Mouse (Mus musculus): ENCODE results near the gene Pfkp.

Gene Pfkp

GRCm38 (mm10) chr13:6602786-6603409 lies 45.7 kb downstream of the Pfkp start:
- DNase-seq (ENCODE audit: low read depth), result no peak

- no peak for DNase-seq (ENCODE audit: low read depth)
These were observed 46.9 kb downstream of the Pfkp start for GRCm38 (mm10) chr13:6601676-6602075.

DNA sequence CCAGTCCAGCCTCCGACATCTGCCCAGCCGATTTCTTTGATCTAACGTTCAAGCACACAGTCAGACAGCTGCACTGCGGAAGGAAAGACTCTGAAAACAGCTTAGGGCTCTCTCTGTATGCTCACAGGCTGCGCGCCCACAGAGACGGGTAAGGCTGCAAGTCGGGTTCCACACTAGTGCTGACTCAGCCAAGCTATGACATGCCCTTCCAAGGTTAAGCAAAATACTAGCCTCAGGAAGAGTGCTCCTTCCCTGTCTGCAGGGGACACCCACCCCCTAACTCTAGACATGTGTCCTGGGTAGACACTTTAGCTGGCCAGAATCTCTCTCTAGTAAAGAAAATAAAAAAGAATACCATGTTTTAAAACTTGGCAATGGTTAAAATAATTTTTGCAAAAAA lies 48.0 kb downstream of the Pfkp start:
- DNase-seq (ENCODE audit: low read depth), result no peak

- no peak for DNase-seq (ENCODE audit: low read depth)
These were observed 50.8 kb downstream of the Pfkp start for GRCm38 (mm10) chr13:6597801-6598200.

DNA sequence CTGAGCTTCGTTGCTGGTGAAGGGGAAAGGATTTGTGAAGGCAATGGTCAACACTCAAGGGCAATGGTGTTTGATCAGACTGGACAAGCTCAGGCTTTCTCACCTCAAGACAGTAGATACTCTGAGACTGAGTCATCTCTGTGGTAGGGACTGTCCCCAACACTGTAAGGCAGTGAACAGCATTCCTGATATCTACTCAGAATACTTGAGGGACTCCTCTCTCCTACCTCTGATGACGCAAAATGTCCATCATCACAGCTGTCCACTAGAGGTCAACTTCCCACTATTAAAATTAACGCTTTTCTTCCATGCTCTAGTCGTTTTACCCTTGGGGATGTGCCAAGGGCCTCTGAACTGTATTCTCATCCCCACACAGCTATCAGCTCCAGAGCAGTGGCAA lies 53.2 kb downstream of the Pfkp start:
- DNase-seq (ENCODE audit: low read depth), result no peak

- no peak for DNase-seq (ENCODE audit: low read depth)
These were observed 57.7 kb downstream of the Pfkp start for GRCm38 (mm10) chr13:6590846-6591245.

DNA sequence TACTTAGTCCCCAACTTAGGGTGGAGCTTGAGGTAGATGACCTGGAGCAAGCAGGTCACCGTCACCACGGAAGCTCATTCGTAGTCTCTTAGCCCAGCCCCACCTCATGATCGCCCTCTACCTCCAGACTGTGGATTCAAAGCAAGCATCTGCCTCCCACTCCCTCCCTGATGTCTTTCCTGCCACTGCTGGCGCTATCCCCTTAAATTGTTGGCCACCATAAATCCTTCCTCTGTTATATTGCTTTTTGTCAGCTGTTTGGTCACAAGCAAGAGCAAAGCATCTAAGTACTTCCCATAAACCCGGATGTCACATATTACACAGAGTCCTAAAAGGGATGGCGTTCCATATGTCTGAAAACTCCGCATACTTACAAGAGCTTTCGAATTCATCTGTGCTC lies 62.6 kb downstream of the Pfkp start:
- no peak for DNase-seq (ENCODE audit: low read depth)

DNA sequence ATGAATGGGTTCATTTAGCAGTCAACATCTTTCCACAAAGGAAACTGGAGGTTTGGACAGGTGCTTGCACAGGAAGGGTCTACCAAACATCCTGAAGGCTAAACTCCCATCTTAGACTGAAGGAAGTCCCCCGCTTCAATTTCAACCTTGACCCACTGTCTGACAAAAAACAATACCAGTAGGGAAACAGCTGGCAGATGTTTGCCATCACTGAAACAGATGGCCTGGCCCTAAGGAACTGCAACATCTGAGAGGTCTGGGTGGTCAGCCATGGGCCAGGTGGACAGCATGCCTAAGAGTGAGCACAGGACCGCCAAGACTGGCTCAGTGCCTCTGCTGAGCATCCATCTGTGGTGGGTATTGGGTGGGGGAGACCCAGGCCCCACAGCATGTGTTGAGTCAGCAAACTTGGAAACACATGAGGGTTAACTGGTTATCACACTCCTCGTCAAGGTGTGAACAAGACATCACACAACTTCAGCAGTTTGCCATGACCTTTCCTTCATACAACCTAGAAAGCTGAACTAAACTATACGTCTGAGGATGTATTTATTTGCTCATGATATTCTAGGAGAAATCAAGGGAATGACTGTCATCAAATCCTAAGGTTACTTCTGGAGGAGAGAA lies 65.0 kb downstream of the Pfkp start:
- DNase-seq (ENCODE audit: low read depth), result no peak

DNA sequence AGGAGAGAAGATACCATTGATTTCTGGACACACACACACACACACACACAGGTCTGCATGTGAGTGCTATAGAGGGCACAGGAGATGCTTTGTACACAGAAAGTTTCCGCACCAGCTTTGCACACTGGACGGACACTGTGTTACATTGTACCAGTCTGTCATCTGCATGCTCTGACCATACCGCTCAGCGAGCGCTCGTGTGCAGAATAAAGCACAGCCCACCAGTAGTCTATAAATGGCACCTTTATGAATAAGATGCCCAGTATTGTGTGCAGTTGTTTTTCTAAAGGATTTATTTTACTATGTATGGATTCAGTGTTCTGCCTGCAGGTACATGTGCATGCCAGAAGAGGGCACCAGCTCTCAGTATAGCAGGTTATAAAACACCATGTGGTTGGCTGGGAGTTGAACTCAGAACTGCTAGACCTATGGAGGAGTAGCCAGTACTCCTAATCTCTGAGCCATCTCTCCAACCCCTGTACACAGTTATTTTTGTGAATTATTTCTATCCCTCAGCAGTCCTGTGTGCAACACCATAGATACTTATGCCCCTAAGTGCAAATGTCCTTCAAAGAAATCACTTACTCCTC lies 72.6 kb downstream of the Pfkp start:
- peak; percentile 8 for DNase-seq (ENCODE audit: low read depth)

GRCm38 (mm10) chr13:6565571-6565970 lies 83.0 kb downstream of the Pfkp start:
- DNase-seq (ENCODE audit: low read depth), result no peak

DNA sequence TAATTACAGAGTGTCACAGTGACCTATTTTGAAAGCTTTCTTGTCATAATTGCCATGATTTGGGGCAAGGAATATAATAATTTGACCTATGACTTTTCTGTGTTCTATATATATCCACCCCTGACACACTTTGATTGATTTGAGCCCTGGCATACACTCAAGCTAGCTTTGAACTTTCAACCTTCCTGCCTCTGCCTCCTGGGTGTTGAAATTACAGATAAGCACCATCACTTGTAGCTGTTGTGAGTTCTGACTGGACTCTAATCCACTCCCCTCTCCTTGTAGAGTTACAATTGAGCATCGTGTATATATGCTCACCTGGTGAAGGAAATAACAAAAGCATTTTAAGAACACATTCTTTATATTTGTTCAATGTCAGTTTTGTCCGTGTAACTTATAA lies 86.2 kb downstream of the Pfkp start:
- no peak for DNase-seq (ENCODE audit: low read depth)

DNA sequence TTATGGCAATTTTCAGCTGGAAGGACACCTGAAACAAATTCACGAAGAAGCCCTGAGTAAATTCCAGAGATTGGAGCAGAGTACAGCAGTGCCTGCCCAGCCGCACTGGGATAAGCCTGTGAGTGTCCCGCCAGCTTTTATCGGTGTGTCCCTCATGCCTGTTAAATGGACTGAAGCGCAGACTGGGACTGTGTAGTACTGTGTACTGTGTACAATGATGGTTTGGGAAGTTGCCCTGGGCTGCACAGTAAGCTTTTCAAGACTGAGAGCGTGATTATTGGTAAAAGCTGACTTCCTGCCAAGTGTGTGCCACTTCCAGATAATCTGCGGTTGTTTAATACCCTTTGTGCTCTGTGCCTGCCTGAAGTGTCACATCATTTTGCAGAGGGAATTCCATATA lies 90.8 kb downstream of the Pfkp start:
- DNase-seq (ENCODE audit: low read depth), result no peak

GRCm38 (mm10) chr13:6555656-6556055 lies 92.9 kb downstream of the Pfkp start:
- no peak for DNase-seq (ENCODE audit: low read depth)

- no peak for DNase-seq (ENCODE audit: low read depth)
These were observed 94.9 kb downstream of the Pfkp start for GRCm38 (mm10) chr13:6553708-6554107.

DNA sequence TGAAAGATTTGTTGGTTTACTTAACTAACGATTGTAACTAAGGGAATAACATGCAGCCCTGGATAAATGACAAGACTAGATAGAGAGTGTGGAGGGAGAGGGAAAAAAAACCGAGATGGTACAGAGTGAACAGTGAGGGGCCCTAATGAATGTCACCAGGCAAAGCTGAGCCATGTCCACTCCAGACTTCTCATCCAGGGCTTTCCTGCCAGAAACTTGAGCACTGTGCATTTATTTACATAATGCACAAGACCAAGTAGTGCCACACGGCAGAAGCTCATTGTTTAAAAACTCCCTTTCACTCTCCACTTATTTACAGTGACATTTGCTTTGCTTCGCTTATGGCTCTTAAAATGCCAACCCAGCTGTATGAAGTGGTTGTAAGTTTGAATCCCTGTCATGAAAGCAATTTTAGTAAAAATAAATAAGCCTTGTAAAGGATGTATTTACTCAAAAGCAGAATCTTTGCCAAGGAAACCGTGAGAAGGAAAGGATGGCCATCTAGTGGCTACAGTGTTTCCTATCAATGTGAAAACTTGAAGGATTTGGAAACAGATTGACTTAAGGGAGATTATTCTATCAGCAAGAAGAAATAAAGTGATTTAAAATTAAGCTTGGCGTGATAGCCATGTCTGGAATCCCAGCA lies 113.2 kb downstream of the Pfkp start:
- no peak for DNase-seq (ENCODE audit: low read depth)

DNA sequence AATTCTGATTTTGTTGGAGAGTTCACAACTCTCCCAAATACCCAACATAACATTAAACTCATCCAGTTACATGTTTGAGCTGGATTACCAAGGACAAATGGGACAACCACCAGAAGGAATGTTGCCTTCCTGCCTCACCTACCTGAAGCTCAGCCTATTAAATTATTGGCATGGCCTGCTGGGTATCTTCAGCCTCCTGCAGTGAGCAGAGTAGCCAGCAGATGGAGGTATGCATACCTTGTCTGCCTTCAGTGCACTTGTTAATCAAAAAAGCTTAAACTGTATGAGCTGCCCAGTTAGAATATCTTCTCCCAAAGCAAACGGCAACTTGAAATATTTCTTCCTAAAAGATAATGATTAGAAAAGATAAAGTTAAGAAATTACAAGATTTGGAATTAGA lies 115.9 kb downstream of the Pfkp start:
- no peak for DNase-seq (ENCODE audit: low read depth)

Data from c-Kit-positive CD71-positive TER-119-negative erythroid progenitor cells, embryonic 14.5 days (primary cell).